Mouse (Mus musculus): Measurements from ENCODE around the gene Krt13.

Krt13 gene

DNA sequence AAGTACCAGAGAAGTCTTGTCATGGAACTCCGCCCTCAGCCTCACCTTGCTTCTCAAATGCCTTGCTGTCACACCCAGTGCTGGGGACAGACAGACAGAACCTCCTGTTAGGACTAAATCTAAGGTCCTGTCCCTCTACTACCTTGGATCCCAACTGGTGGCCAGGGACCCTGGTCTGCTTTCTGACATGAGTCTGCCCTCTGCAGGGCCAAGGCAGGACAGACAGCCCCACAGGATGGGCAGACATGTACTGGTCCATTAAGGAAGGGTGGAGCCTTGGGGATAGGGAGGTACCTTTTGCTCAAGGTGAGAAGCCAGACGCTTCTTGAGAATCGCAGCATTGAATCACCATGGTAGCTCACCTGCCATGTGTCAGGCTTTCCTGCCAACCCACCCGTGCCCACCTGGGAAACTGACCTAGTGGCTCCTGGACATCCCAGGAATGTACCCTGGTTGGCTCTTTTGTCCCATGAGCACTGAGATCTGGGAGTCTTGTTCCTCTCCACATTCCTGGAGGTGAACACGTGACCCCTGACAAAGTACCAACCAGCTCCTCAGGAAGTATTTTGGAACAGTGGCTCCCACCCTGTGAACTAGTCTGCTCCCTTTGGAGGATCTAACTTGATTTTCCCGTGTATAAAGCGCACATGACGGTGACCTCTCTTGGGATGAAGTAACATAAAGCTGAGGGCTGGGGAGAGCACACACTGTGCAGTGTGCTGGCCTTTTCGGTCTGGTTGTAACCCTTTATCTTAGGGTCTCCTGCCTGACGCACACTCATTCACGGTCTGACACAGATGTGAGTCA, 8.2 kb downstream of the Krt13 start:
- DNase-seq (ENCODE audit: low read depth) = no peak

DNA sequence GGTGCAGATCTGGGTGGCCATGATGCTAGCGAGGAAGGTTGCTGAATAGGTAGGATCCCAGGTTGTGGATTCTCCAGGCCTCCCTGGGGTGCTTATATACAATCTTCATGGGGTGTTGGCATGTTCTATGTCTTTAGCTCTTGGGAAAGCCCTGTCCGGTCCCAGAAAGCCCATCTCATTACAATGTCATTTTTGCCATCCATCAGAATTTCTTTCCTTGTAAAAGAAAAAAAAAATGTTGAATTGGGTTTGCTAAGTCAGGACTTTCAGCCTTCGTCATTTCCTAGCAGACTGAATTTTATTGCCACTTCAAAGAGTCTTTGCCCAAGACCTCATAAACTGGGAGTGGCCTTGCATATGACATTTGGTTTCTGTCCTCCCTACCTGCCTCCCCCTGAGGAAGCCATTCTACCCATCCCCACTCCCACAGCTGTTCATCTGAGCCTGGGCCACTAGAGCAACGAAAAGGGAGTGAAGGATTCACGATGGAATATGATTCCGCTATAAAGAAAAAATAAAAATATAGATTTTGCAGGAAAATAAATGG, 15.7 kb downstream of the Krt13 start, which contains the start of gene Krt36:
Gene Krt36 (minus strand): TSS at position 51 of the 547 bp plus-strand sequence.
- no peak for DNase-seq (ENCODE audit: low read depth)

DNA sequence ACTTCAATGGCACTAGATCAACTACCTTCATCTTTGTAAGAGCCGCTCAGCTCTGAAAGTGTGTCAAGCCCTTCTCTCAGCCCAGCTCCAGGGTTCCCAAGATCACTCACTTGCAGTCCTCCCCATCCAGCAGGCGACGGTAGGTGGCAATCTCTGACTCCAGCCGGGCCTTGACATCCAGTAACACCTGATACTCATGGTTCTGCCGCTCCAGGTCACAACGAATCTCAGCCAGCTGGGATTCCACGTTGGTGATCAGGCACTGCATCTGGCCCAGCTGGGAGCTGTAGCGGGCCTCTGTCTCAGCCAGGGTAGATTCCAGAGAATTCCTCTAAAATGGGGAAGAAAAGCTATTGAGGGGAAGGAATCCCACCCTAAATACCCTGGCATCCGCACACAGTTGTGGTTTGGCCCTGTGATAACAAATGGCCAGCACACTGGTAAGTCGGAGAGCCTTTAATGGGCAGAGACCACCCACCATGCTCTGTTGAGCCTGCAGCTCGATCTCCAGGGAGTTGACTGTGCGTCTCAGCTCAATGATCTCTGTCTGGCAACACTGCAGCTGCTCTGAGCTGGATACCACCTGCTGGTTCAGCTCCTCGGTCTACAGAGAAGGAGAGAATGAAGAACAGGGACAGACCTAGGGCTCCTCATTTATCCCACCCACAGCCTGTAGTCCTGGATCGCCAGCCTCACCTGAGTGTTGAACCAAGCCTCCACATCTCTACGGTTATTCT, 18.5 kb downstream of the Krt13 start:
- DNase-seq (ENCODE audit: low read depth) = no peak

DNA sequence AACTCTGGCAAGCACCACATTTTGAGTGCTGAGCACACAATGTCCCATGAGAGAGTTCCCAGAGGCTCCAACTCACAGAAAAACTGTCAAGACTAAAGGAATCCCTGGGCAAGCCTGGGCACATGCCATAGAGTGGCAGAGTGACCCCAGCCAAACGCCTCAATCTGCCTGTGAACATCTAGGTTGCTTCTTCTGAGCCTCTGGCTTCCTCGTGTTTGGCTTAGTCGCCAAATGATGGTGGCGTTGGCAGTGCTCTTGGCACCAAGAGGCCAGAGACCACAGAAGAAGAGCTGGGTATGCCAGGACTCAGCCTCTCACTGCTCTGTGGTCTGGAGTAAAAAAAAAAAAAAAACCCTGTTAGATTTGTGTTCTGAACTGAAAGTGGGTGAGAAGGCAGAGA, 21.0 kb downstream of the Krt13 start:
- DNase-seq (ENCODE audit: low read depth) = no peak

DNA sequence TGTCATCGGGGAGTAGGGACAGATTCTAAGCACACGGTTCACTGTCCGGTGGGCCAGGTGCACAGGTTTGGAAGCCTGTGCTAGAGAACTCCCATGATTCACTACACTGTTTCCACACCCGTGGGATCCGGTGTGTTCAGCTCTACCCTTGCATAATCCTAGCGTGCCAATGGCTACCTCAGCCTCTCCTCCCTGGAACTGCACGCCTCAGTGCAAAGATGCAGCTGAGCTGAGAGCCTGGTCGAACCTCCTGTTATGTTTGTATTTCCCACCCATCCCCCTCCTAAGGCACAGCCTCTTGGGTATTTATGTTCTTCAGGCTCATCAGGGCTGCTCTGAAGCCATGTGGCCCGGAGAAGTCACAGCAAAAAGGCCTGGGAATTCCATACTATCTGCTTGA, 23.5 kb downstream of the Krt13 start:
- DNase-seq (ENCODE audit: low read depth) = no peak

DNA sequence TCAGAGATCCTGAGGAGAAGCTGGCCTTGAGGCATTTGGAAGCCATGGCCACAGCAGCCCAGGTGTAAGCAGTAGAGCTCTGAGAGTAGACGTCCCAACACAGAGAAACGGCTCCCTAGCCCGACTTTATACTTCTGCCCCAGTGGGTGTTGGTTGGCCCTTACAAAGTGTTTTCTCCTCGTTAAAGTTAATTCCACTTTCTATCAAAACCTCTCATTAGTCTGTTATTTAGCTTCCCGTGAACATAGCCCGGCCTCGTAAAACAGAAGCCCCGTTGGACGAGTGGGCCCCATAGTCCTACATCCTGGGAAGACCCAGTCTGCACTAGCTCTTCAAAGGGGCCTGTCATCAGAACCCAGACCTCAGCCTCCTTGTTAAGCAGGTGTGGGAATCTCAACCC, 25.2 kb downstream of the Krt13 start, which contains the start of gene Krt35:
Gene Krt35 (minus strand): TSS at position 101 of the 400 bp plus-strand sequence.
- DNase-seq (ENCODE audit: low read depth) = no peak

DNA sequence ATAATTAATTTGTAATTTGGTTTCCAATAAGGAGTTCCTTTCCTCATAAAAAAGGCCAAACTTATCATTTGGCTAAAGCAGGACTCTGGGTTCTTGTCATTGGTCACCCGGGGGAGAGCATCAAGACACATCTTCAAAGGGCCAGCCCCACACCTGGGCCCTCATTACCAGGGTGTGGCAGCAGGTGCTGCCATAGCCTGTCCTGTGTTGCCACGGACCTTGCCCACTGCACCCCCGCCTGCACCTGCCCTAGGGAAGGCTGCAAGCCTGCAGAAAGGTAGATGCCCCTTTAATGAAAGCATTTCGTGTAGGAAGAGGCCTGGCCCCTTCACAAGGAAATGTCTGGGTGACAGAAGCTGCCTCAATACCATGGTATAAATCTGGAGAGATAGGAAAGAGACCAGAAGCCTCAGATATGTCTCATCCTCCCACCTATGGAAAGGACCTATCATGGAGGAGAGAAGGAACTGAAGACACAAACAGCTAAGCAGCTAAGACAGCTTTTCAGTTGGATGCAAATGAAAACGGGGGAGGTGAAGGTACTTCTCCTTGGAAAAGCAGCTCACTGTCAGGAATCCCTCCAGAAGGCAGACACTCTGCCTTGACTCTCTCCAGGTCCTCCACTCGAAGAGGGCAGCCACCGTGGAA, 32.9 kb downstream of the Krt13 start:
- no peak for DNase-seq (ENCODE audit: low read depth)

DNA sequence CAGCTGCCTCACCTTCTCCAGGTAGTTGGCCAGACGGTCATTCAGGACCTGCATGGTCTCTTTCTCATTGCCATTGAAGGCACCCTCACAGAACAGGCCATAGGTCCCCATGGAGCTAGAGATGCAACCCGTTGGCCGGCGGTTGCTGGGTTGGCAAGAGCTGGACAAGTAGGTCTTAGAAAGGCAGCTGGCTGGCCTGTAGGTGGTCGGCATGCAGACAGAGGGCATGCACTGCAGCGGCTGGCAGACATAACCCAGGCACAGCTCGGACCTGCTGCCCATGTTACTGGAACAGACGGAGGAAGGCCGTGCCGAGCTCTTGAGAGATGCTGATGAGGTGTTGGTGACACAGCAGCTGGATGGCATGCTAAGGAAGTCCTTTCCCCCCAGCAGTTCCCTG, 33.5 kb downstream of the Krt13 start, which contains the start of gene Krt32:
Gene Krt32 (minus strand): TSS at position 366 of the 400 bp plus-strand sequence.
- no peak for DNase-seq (ENCODE audit: low read depth)

DNA sequence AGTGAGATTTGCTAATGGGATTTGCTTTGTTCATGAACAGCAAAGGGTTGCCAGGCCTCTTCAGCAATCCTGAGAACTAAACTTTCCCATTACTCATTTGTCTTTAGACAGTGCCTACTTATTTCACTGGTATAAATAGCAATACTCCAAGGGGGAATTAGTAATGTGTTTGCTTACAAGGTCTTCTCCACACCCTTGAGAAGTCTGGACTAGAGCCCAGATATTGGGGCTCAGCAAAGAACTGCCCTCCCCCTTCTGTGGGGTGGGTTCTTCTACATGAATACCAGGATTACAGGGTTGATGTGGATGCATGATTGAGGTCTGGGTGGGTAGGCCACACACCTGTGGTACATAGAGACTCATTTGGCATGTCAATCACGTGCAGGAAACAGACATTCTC, 47.5 kb downstream of the Krt13 start:
- no peak for DNase-seq (ENCODE audit: low read depth)

All from naive thymus-derived CD4-positive, alpha-beta T cell, adult 2 months (primary cell).